Mouse (Mus musculus): ENCODE measurements around the gene Agtr1a.

Gene Agtr1a

DNA sequence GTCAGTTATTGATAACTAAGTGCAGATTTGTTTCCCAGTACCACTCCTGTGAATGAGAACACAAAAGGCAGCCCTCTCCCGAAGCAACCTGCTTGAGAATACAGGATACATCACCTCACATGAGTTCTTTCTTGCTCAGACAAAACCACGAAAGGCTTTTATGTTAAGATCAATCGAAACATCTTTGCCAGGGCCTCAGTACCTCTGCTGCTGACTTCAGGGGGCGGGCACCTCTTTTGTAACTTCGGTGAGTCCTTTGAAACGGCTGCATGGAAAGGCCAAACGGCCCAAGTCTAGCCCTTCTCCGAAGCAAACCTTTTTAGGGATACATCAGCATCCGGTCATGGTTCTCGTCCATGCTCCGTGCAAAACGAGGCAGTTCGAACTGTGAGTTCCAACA lies 15.7 kb downstream of the Agtr1a start:
- TF ChIP-seq GATA4 (IDR thresholded peaks at IDR 0.05; ENCODE audit: insufficient replicate concordance, low read length), result no peak

DNA sequence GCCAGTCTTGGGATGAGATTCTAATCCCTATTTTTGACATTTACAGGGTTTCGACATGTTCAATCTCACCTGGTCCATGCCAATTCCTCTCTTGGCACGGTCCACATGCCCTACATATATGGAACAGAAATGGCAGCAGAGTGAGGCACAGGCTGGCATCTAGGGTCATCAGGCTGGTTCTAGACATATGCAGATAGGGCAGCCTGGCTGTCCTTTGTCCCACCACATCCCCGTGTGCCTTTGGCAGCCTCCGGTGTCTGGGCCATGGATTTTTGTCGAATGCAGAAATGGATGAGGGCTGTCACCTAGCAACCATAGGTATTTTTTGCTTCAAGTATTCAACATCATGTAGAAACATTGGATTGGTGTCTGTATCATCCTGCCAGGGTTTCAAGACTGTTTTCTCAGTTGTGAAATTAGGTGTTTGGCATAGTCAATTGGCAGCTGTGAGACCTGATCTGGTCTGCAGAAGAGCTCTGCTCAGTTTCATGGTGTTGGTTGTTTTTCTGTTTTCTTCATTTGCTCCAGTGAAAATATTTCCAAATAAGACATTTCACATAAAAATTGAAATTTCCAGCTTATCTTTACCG lies 18.8 kb downstream of the Agtr1a start:
- no peak for TF ChIP-seq GATA4 (IDR thresholded peaks at IDR 0.05; ENCODE audit: insufficient replicate concordance, low read length)

DNA sequence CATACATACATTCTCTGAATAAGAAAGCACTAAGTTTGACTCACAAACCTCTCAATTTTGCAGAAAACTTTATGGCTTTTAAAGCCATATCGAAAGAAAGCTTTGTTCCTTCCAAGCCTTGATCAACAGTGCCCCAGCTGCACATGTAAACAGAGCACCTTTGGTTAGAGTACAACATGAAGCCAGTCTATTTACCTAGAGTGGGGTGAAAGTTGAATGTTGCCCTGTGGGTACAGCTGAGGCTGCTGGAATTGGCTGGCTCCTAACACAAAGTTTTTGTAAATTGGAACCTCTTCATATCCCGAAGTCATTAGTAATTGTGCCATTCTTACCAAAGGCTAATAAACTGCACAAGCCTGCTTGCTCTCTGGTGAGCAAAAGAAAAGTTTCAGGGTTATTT lies 19.7 kb downstream of the Agtr1a start:
- TF ChIP-seq GATA4 (IDR thresholded peaks at IDR 0.05; ENCODE audit: insufficient replicate concordance, low read length), result no peak

DNA sequence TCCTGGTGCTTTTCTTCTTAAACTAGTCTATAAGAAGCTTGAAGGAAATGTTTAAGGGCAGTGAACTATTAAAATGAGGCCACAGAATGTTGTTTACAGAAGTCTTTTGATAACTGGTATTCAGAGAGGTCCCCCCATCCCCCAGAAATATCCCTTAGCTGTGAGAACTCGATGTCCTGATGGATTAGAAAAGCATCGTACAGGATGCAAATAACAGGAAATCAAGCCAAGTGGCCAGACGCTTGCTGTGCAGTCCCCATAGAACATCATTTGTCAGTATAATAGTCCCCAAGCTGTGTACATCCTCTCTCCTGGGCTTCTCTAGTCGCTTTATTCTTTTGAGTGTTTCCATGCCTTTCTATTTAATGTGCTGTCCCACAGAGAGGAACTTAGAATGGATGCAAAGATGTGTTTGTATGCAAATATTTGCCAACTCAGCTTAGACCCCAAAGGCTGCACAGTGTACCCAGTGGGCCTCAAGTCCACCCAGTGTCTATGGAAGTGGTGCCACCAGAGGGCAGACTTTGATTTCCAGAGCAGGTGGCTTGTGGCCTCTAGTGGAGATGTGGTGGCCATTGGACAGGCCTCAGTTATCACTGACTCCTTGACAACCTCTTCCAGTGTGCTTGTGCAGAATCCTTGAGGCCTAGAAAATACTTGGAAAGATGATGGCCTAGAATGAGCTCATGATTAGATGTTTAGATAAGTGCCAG lies 22.4 kb downstream of the Agtr1a start:
- TF ChIP-seq GATA4 (IDR thresholded peaks at IDR 0.05; ENCODE audit: insufficient replicate concordance, low read length), result 0 out of 2 replicates have a peak, but pooled peaks have one; percentile 34

DNA sequence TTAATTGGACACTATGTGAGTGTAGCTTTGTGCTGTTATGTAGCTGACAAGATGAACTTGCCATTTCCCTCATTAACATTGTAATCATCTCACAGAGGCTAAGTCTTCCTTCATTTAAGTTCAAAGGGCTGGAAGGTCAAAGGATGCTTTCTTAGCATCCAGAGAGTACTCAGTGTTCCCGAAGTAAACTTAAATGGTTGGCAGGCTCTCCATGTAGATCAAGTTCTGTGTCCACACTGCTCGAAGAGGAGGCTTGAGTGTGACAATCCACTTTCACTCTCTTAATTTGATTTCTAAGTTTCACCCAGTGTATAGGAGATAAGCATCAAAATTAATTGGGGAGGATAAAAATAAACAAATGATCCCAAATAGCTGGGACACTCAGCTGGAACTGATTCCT lies 23.6 kb downstream of the Agtr1a start:
- TF ChIP-seq GATA4 (IDR thresholded peaks at IDR 0.05; ENCODE audit: insufficient replicate concordance, low read length), result peak; percentile 65; the same call in 1 of the 2 replicates

DNA sequence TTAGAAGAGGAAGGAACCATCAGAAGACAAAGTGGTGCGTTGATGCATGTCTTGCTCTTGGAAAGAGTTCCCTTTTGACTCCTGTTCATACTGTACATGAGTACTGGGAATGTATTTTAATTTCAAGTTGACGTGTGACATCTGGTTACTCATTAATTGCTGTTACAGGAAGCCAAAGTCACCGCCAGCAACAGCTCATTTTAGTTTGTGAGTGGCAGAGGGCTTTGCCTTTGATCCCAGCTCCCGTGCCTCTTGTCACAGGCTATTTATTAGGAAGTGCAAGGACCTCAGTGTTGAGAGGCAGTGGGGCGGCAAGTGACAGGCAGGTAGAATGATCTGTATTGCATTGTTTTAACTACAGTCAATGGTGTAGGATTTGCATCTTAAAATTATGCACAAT lies 24.8 kb downstream of the Agtr1a start:
- TF ChIP-seq GATA4 (IDR thresholded peaks at IDR 0.05; ENCODE audit: insufficient replicate concordance, low read length), result no peak

DNA sequence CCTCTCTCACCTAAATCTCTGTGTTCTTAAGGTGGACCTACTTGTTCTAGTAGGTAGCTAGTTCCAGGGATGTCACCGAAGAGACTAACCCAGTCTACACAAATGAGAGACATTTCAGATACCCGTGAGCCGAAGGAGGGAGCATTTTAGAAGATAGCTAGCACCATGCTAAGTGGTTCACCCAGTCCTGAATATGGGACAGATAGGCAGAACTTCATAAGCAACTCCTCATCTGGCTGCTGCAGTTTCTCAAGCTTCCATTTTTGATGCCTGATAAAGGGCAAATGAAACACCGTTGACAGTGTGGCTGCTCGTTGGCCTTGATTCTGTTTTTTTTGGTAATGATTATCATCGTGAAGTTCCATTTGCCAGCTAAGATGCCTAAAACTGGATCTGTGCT lies 25.8 kb downstream of the Agtr1a start:
- TF ChIP-seq GATA4 (IDR thresholded peaks at IDR 0.05; ENCODE audit: insufficient replicate concordance, low read length), result no peak

DNA sequence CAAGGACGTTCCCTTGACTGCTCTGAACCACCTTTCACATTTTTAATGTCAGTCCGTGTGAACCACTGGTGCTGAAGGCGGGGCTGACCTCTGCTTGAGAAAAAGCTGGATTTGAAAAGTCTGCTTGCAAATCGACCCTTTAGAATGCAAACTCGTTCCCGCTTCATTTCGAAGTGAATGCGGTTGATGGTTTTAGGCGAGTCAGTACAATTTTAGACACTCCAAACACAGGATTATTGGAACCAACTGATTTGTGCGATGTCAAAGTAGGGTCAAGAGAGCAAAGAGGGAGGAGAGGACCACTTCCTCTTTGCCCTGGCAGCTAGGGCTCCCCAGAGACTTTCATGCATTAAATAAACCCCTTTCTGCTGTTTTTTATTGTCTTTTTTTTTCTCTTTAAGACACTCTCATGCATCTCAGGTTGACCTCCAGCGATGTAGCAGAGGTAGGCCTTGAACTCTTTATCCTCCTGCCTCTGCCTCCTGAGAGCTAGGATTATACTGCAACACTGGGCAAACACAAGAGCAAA lies 27.9 kb downstream of the Agtr1a start:
- no peak for TF ChIP-seq GATA4 (IDR thresholded peaks at IDR 0.05; ENCODE audit: insufficient replicate concordance, low read length)

DNA sequence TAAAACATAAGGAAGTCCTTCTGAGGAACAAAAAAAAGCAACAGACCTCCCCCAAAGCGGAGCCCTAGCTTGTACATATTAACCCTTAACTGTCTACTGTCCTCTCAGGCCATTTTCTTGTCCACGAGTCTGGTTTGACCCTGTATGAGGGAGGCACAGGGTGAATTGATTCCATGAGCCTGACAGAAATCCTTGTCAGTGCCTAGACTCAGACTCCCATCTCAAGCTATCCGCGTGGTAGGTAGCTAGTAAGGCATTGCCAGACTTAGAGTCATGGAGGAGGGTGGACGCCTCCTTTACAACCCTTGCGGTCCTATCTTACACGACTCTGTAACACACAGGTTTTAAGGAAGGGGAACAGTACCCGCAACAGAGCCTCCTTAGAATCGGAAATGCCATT lies 28.5 kb downstream of the Agtr1a start:
- TF ChIP-seq GATA4 (IDR thresholded peaks at IDR 0.05; ENCODE audit: insufficient replicate concordance, low read length), result no peak

DNA sequence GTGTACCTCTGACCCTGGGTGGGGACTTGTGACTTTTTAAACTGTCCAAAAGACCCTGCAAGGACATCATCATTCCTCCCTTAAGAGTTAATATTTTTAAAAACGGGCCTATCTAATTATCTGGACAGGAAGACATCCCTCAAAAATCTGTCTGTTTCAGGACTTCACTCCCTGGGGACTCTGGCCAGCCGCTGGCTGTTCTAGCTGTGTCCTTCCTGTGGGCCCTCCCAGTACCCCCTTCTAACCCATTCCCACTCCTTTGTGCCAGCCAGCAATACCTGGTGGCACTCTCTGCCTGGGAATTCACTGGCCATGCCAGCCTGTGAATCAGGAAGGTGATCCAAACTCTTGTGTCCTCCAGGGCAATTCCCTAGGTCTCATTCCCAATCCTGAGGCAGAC lies 29.1 kb downstream of the Agtr1a start:
- no peak for TF ChIP-seq GATA4 (IDR thresholded peaks at IDR 0.05; ENCODE audit: insufficient replicate concordance, low read length)

DNA sequence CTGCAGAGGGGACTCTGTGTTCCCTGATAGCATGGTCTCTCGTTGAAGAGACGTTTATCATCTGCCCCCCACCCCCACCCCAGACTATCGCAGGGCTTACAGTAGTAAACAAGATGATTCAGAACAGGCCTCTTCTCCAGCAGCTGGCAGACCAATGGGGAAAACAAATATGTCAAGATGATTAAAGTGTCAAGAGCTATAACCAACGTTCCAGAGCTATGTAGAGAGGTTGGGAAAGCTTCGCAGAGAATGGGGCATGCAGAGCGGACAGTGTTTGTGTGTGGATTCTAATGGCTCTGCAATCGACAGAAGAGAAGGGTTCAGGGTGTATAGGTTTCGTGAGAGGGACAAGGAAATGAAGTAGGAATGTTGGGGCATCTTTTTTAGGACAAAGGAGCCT lies 31.9 kb downstream of the Agtr1a start:
- TF ChIP-seq GATA4 (IDR thresholded peaks at IDR 0.05; ENCODE audit: insufficient replicate concordance, low read length), result peak; percentile 64

DNA sequence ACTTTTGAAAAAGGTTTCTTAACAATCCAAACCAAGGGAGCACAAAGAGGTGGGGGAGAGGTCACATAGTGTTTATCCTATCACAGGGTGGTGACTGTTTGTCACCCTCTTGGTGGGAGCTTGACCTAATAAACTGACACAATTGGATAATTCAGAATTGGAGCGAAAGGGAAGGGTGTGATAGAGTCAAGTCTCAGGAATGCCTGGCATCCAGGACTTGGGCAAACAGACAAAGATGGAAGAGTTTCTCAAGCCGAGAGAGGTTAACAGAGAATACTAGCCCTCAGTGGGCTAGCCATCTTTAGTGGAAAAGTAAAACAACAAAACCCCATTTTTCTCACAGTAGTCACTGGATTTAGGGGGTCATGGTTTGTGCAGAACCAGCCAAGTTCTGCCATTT lies 32.5 kb downstream of the Agtr1a start:
- no peak for TF ChIP-seq GATA4 (IDR thresholded peaks at IDR 0.05; ENCODE audit: insufficient replicate concordance, low read length)

DNA sequence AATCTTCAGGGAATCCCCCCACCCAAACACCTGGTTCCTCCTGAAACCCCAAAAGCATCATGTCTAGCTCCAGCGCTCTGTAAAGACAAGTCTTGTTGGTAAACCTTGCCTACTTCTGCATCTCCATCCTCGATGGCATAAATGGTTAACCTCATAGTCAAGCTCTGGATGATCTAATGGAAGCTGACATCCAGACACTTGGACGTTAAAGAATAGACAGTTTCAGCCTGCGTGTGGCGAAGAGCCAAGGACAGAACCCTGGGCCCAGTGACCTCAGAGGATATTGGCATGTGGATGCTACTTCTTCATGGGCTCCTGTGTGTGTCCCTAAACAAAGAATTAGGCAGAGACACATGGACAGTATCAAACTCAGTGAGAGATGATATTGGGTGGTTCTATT lies 42.6 kb downstream of the Agtr1a start:
- no peak for TF ChIP-seq GATA4 (IDR thresholded peaks at IDR 0.05; ENCODE audit: insufficient replicate concordance, low read length)

DNA sequence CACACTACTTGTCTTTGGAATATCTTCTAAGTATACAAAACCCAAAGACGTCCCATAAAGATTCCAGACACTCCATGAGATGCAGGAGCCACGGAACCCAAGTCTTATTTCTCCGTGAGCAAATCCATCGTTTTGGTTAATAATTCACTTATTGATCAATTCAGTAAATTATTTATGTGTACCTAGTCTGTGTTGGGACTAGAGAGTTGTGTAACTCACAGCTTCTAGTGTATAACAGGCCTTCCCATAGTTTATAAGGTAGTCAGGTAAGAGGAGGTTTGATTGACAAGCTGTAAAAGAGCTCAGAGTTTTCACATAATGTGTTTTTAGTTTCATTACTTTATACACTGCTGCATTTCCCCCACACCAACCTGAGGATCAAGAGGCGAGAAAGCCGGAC lies 48.9 kb downstream of the Agtr1a start:
- no peak for TF ChIP-seq GATA4 (IDR thresholded peaks at IDR 0.05; ENCODE audit: insufficient replicate concordance, low read length)

DNA sequence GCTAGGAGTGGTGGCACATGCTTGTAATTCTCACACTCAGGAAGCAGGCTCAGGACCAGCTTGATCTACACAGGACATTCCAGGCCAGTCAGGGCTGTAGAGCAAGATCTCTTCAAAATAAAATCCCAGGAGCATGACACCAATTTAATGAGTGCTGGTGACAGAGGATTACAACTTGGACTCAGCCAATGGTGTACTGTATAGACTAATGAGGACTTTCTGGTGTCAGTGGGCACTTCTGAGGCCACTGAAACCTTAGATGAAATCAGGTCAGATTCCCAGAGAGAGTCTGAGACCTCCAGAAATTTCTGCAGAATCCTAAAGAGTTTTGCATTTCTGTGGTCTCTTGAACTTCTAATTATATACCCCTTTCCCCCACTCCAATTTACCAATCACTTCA lies 57.9 kb downstream of the Agtr1a start:
- no peak for TF ChIP-seq GATA4 (IDR thresholded peaks at IDR 0.05; ENCODE audit: insufficient replicate concordance, low read length)

DNA sequence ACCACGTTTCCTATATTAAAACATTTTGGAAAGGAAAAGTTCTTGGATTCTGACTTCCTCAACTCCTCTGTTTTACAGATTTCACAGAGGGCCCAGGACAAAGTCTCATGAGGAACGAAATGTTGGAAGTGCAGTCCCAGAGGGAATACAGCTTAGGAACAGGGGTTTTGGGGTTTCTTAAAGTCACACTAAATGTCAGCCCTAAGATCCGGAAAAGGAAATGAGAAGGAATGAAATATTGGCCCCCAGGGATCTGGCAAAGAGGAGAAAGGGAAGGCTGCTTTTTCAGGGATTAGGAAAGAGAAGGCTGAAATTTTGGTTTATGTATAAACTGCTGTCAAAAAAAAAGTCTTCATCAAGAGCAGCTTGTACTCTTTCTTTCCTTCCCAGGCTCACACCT lies 60.2 kb downstream of the Agtr1a start:
- TF ChIP-seq GATA4 (IDR thresholded peaks at IDR 0.05; ENCODE audit: insufficient replicate concordance, low read length), result no peak

DNA sequence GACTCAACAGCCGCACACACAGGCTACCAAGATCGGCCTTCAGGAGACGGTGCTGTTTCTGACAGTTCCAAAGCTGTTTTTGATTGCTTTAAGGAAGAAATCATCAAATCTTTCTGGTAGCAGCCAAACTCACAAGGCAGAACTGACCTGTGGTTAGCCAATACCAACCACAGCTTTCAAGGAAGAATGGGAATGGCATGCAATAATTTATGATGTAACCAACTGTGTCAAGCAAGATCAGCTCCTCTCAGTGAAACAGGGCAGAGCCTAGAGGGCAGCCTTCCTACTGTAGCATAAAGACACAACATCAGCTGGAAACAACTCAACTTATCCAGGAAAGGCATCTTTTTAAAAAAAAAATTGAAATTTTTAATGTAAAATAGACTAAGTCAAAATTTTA lies 62.6 kb downstream of the Agtr1a start:
- TF ChIP-seq GATA4 (IDR thresholded peaks at IDR 0.05; ENCODE audit: insufficient replicate concordance, low read length), result no peak

Measured in liver, adult (tissue).